Mouse (Mus musculus): ENCODE measurements around the gene Defb19. TPM values are rescaled to one million over a fixed set of nuclear protein-coding genes. Genes with fewer than 3 reads are reported as not detected.

The Defb19 gene
- total and polyA plus RNA-seq, 2 experiments from 2014 or later: not detected

DNA sequence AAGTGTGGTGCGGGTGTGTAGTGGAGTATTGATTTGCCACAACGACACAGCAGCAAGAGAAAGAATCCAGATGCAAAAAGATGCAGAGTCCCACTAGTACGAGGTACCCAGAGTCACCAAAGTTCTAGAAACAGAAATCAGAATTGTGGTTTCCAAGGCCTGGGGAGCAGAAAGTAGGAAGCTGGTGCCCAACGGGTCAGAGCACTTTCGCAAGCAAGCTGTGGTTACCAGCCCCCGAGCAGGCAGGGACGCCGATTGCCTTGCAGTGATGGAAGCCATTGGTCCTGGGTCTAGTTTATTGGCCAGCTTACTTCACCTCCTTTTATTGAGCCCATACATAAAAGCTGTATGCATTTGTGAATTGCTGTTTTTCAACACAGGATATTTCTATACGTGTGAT, 38.1 kb downstream of the Defb19 start:
- ATAC-seq (no peak), DNase-seq (no peak)
- no peak overlapping the region for H3K4me3 ChIP-seq (ENCODE audit: low read depth, low read length)
- no peak for TF ChIP-seq CTCF (IDR thresholded peaks at IDR 0.05; ENCODE audit: low read depth)
- no peaks in the 10 kb centered on the region for H3K9me3 ChIP-seq (ENCODE audit: low read length)
- WGBS: 86% methylated on average over 9 of the region's 9 CpGs
- no peak overlapping the region for H3K27ac ChIP-seq (ENCODE audit: low read depth, low read length)
- no peaks in the 10 kb centered on the region for H3K4me1 ChIP-seq (ENCODE audit: insufficient read depth)
- H3K9ac ChIP-seq: no peak overlapping the region
- H3K4me2 ChIP-seq (ENCODE audit: low read depth): no peak overlapping the region
- no peaks in the 10 kb centered on the region for H3K36me3 ChIP-seq (ENCODE audit: insufficient read depth)
- H3K27me3 ChIP-seq (ENCODE audit: insufficient read depth, low read length): no peaks in the 10 kb centered on the region

DNA sequence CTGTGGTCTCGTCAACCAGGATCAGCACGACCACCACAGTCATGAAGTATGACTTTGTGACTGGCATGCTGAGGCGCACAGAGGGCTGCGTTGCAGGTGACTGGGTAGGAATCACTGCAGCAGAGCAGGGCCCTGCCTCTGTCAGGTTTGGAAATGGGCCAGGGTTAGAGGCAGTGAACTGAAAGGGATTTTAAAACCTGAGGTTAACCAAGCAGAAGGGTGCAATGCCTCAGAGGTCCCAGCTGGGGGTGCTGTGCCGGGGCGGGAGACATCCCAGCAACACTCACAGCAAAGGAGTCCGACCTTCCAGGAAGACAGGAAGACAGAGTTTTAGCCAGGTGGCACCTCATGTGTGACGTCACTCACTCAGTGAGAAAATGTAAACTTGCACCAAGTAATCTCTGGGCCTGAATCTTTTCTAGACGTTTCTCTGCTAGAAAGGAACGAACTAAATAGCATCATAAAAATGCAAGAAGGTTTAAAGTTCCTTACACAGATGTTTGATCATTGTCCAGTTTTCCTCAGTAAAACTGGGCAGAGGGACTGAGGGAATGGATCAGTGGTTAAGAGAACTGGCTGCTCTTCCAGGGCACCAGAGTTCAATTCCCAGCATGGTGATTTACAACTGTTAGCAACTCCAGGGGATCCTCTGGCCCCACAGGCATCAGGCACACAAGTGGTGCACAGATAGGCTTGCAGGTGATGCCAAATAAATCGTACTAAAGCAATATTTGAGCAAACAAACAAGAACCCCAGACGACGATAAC, 40.0 kb downstream of the Defb19 start, which contains the start of gene Defb29:
Gene Defb29 (minus strand): TSS at position 155 of the 767 bp plus-strand sequence.
- H3K4me2 ChIP-seq (ENCODE audit: low read depth): no peak within 1 kb of the TSS
- H3K4me3 ChIP-seq (ENCODE audit: low read depth, low read length): no peak within 1 kb of the TSS
- H3K27me3 ChIP-seq (ENCODE audit: insufficient read depth, low read length): no peaks in the 10 kb centered on the region
- ATAC-seq: no peak
- H3K4me1 ChIP-seq (ENCODE audit: insufficient read depth): no peaks in the 10 kb centered on the region
- DNase-seq: no peak
- H3K9ac ChIP-seq: no peak within 1 kb of the TSS
- no peak for TF ChIP-seq CTCF (IDR thresholded peaks at IDR 0.05; ENCODE audit: low read depth)
- H3K9me3 ChIP-seq (ENCODE audit: low read length): no peaks in the 10 kb centered on the region
- no peaks in the 10 kb centered on the region for H3K36me3 ChIP-seq (ENCODE audit: insufficient read depth)
- H3K27ac ChIP-seq (ENCODE audit: low read depth, low read length): no peak within 1 kb of the TSS
- 58% methylated on average over 13 of the region's 13 CpGs for WGBS

Other genes with a start within 250 kb of the Defb19 start
- gene Rbck1, start 247.7 kb downstream of the Defb19 start, total RNA-seq (2014; rRNA removed): 105 and 108 TPM in 2 replicates
- 88.9 and 90.7 TPM in 2 replicates for gene Rbck1, start 247.7 kb downstream of the Defb19 start, polyA plus RNA-seq (2015; fragmentation: Nextera tagmentation; extraction: Ambion mirVana)
- 2.0 and 2.2 TPM in 2 replicates for gene Trib3, start 236.3 kb downstream of the Defb19 start, total RNA-seq (2014; rRNA removed)
- 1.3 and 1.4 TPM in 2 replicates for gene Trib3, start 236.3 kb downstream of the Defb19 start, polyA plus RNA-seq (2015; fragmentation: Nextera tagmentation; extraction: Ambion mirVana)
- gene Nrsn2, start 203.7 kb downstream of the Defb19 start, total RNA-seq (2014; rRNA removed): 30.9 and 43.7 TPM in 2 replicates
- 32.0 and 52.1 TPM in 2 replicates for gene Nrsn2, start 203.7 kb downstream of the Defb19 start, polyA plus RNA-seq (2015; fragmentation: Nextera tagmentation; extraction: Ambion mirVana)
- gene Sox12, start 182.2 kb downstream of the Defb19 start, total RNA-seq (2014; rRNA removed): 47.1 and 47.8 TPM in 2 replicates
- 10.0 and 11.9 TPM in 2 replicates for gene Sox12, start 182.2 kb downstream of the Defb19 start, polyA plus RNA-seq (2015; fragmentation: Nextera tagmentation; extraction: Ambion mirVana)
- gene Zcchc3, start 165.3 kb downstream of the Defb19 start, total RNA-seq (2014; rRNA removed): 10.5 and 16.4 TPM in 2 replicates
- gene Zcchc3, start 165.3 kb downstream of the Defb19 start, polyA plus RNA-seq (2015; fragmentation: Nextera tagmentation; extraction: Ambion mirVana): 13.5 and 15.4 TPM in 2 replicates
- 2.3 and 5.0 TPM in 2 replicates for gene 6820408C15Rik, start 164.7 kb downstream of the Defb19 start, total RNA-seq (2014; rRNA removed)
- gene 6820408C15Rik, start 164.7 kb downstream of the Defb19 start, polyA plus RNA-seq (2015; fragmentation: Nextera tagmentation; extraction: Ambion mirVana): 5.6 and 6.4 TPM in 2 replicates
- not detected in 2 replicates for gene Defb23, start 115.7 kb downstream of the Defb19 start, total RNA-seq (2014; rRNA removed)
- not detected in 2 replicates for gene Defb23, start 115.7 kb downstream of the Defb19 start, polyA plus RNA-seq (2015; fragmentation: Nextera tagmentation; extraction: Ambion mirVana)
- gene Defb20, start 103.2 kb downstream of the Defb19 start, total RNA-seq (2014; rRNA removed): not detected in 2 replicates
- not detected in 2 replicates for gene Defb20, start 103.2 kb downstream of the Defb19 start, polyA plus RNA-seq (2015; fragmentation: Nextera tagmentation; extraction: Ambion mirVana)
- gene Defb22, start 90.2 kb downstream of the Defb19 start, total RNA-seq (2014; rRNA removed): not detected in 2 replicates
- gene Defb22, start 90.2 kb downstream of the Defb19 start, polyA plus RNA-seq (2015; fragmentation: Nextera tagmentation; extraction: Ambion mirVana): not detected in 2 replicates
- not detected in 2 replicates for gene Defb26, start 68.6 kb downstream of the Defb19 start, total RNA-seq (2014; rRNA removed)
- gene Defb26, start 68.6 kb downstream of the Defb19 start, polyA plus RNA-seq (2015; fragmentation: Nextera tagmentation; extraction: Ambion mirVana): not detected in 2 replicates
- not detected in 2 replicates for gene Defb28, start 62.1 kb downstream of the Defb19 start, total RNA-seq (2014; rRNA removed)
- gene Defb28, start 62.1 kb downstream of the Defb19 start, polyA plus RNA-seq (2015; fragmentation: Nextera tagmentation; extraction: Ambion mirVana): not detected in 2 replicates
- not detected in 2 replicates for gene Defb29, start 40.2 kb downstream of the Defb19 start, total RNA-seq (2014; rRNA removed)
- not detected in 2 replicates for gene Defb29, start 40.2 kb downstream of the Defb19 start, polyA plus RNA-seq (2015; fragmentation: Nextera tagmentation; extraction: Ambion mirVana)
- not detected in 2 replicates for gene Gm17416, start 11.0 kb downstream of the Defb19 start, total RNA-seq (2014; rRNA removed)
- not detected in 2 replicates for gene Gm17416, start 11.0 kb downstream of the Defb19 start, polyA plus RNA-seq (2015; fragmentation: Nextera tagmentation; extraction: Ambion mirVana)
- gene Defb21, start 7.6 kb downstream of the Defb19 start, total RNA-seq (2014; rRNA removed): not detected in 2 replicates
- gene Defb21, start 7.6 kb downstream of the Defb19 start, polyA plus RNA-seq (2015; fragmentation: Nextera tagmentation; extraction: Ambion mirVana): not detected in 2 replicates
- gene Defb45, start 19.1 kb upstream of the Defb19 start, total RNA-seq (2014; rRNA removed): not detected in 2 replicates
- not detected in 2 replicates for gene Defb45, start 19.1 kb upstream of the Defb19 start, polyA plus RNA-seq (2015; fragmentation: Nextera tagmentation; extraction: Ambion mirVana)
- gene Defb36, start 24.0 kb upstream of the Defb19 start, total RNA-seq (2014; rRNA removed): not detected in 2 replicates
- gene Defb36, start 24.0 kb upstream of the Defb19 start, polyA plus RNA-seq (2015; fragmentation: Nextera tagmentation; extraction: Ambion mirVana): not detected in 2 replicates
- not detected in 2 replicates for gene Defb25, start 42.7 kb upstream of the Defb19 start, total RNA-seq (2014; rRNA removed)
- not detected in 2 replicates for gene Defb25, start 42.7 kb upstream of the Defb19 start, polyA plus RNA-seq (2015; fragmentation: Nextera tagmentation; extraction: Ambion mirVana)
- gene Rem1, start 46.6 kb upstream of the Defb19 start, total RNA-seq (2014; rRNA removed): 0.46 and 2.7 TPM in 2 replicates
- gene Rem1, start 46.6 kb upstream of the Defb19 start, polyA plus RNA-seq (2015; fragmentation: Nextera tagmentation; extraction: Ambion mirVana): 0.44 and 0.53 TPM in 2 replicates
- gene H13, start 89.1 kb upstream of the Defb19 start, total RNA-seq (2014; rRNA removed): 121 and 177 TPM in 2 replicates
- gene H13, start 89.1 kb upstream of the Defb19 start, polyA plus RNA-seq (2015; fragmentation: Nextera tagmentation; extraction: Ambion mirVana): 165 and 166 TPM in 2 replicates
- 21.5 and 30.8 TPM in 2 replicates for gene Mcts2, start 106.7 kb upstream of the Defb19 start, total RNA-seq (2014; rRNA removed)
- gene Mcts2, start 106.7 kb upstream of the Defb19 start, polyA plus RNA-seq (2015; fragmentation: Nextera tagmentation; extraction: Ambion mirVana): 26.6 and 29.9 TPM in 2 replicates
- gene Id1, start 155.9 kb upstream of the Defb19 start, total RNA-seq (2014; rRNA removed): 58.8 and 70.5 TPM in 2 replicates
- 59.8 and 71.3 TPM in 2 replicates for gene Id1, start 155.9 kb upstream of the Defb19 start, polyA plus RNA-seq (2015; fragmentation: Nextera tagmentation; extraction: Ambion mirVana)
- 4.3 TPM in 2 replicates for gene Cox4i2, start 173.9 kb upstream of the Defb19 start, total RNA-seq (2014; rRNA removed)
- gene Cox4i2, start 173.9 kb upstream of the Defb19 start, polyA plus RNA-seq (2015; fragmentation: Nextera tagmentation; extraction: Ambion mirVana): 4.4 and 5.4 TPM in 2 replicates